In the genomic region with DNA sequence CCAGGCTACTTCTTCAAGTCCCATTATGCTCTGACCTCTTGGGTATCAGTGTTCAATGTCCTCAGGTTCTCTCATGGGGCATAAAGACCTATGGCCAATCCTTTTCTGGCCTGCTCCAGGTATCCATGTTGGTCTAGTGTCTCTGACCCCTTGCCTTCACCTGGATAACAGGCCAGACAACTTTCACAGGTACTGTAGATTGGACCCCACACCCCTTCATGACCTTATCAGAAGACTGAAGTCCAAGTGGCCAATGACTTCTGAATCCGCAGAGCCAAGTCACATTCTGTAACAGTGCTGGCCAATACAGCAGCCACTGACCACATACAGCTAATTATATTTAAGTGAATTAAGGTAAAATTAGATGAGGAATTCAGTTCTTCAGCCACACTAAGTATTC, we compare ENCODE assay signal across 20 mouse cellular contexts. TPM values are rescaled to one million over a fixed set of nuclear protein-coding genes. Genes with fewer than 3 reads are reported as not detected.
DNase-seq lines count a peak whose midpoint lies in the region; ATAC-seq and TF ChIP-seq lines count a peak whose summit lies in the region.
"Had no signal": no experiment of that assay in that cellular context is flagged by ENCODE, and none has a peak within 500 bp of the region (broad histone marks: within the 10 kb centered on the region; RNA-seq: fewer than 3 reads in every experiment).

No protein-coding gene starts in this region.

- H3K4me3 ChIP-seq in liver, adult 2 months (ENCODE audit: insufficient read depth, low read depth, low read length): no peak overlapping the region
- no peak overlapping the region for H3K4me3 ChIP-seq in liver, postnatal 0 days (ENCODE audit: low read depth, low read length)

- TF ChIP-seq EP300 in liver, postnatal 0 days (IDR thresholded peaks at IDR 0.05; ENCODE audit: low read depth): no peak

- no peaks in the 10 kb centered on the region for H3K9me3 ChIP-seq in liver, postnatal 0 days (ENCODE audit: low read length)
- H3K9me3 ChIP-seq: G1E had no signal

- ATAC-seq in liver, postnatal 0 days: no peak
- ATAC-seq: activated CD4-positive, CD25-positive, alpha-beta regulatory T cell, adult 4 months; CD4-positive, CD25-positive, alpha-beta regulatory T cell, adult 4 months; Patski had no signal

- peak overlapping the region; percentile 92 for H3K27ac ChIP-seq in liver, adult 2 months (replicated peaks; ENCODE audit: insufficient read depth, low read depth, low read length)
- no peak overlapping the region for H3K27ac ChIP-seq in liver, postnatal 0 days (ENCODE audit: low read depth)

- no peak overlapping the region for H3K4me2 ChIP-seq in liver, postnatal 0 days (ENCODE audit: low read depth, low read length)

- TF ChIP-seq POLR2A in liver, adult 2 months (IDR thresholded peaks at IDR 0.05; ENCODE audit: extremely low read depth, insufficient read depth, low read length): no peak

- H3K9ac ChIP-seq in liver, adult 2 months (ENCODE audit: low read depth, low read length): peak overlapping the region; percentile 69
- no peak overlapping the region for H3K9ac ChIP-seq in liver, postnatal 0 days (replicated peaks)

- 21% methylated on average over 1 of the region's 1 CpGs for whole genome bisulfite sequencing in liver, adult 2 months
- WGBS in liver, postnatal 0 days (ENCODE audit: insufficient replicate concordance): 95% methylated on average over 1 of the region's 1 CpGs

- H3K27me3 ChIP-seq in liver, adult 2 months (ENCODE audit: control insufficient read depth, insufficient read depth, low read length): no peaks in the 10 kb centered on the region
- no peaks in the 10 kb centered on the region for H3K27me3 ChIP-seq in liver, postnatal 0 days (ENCODE audit: insufficient read depth, low read length)
- H3K27me3 ChIP-seq: CH12.LX, Patski had no signal

- no peak for TF ChIP-seq CTCF in liver, adult 2 months (IDR thresholded peaks at IDR 0.05; ENCODE audit: low read depth, low read length)
- no peak for TF ChIP-seq CTCF in liver, postnatal 0 days (IDR thresholded peaks at IDR 0.05; ENCODE audit: low read depth)

- peaks cover 37% of the 10 kb centered on the region for H3K4me1 ChIP-seq in liver, adult 2 months (ENCODE audit: control insufficient read depth, insufficient read depth, low read length)
- peaks cover 4% of the 10 kb centered on the region; the same call in 1 of the 2 replicates for H3K4me1 ChIP-seq in liver, postnatal 0 days (ENCODE audit: insufficient read depth)

- DNase-seq in liver, adult 2 months (ENCODE audit: extremely low read depth, low read depth, low spot score): peak; percentile 96
- DNase-seq in liver, postnatal 0 days: no peak
- DNase-seq: adrenal gland, adult 2 months; adrenal gland, adult 8-10 months; adrenal gland, postnatal 10 days; adrenal gland, postnatal 14 days; adrenal gland, postnatal 25 days; adrenal gland, postnatal 36 days; B cell, adult 2 months; cerebellum, adult 11 months; cerebellum, adult 11-12 months; cerebellum, adult 18-20 months; cerebellum, adult 2 months had no signal

- no peaks in the 10 kb centered on the region for H3K79me2 ChIP-seq in liver, adult 2 months (ENCODE audit: control insufficient read depth, insufficient read depth, low read length)

- H3K36me3 ChIP-seq in liver, adult 2 months (ENCODE audit: control insufficient read depth, insufficient read depth, low read length): no peaks in the 10 kb centered on the region
- no peaks in the 10 kb centered on the region for H3K36me3 ChIP-seq in liver, postnatal 0 days (replicated peaks; ENCODE audit: insufficient read depth, low read length)
- H3K36me3 ChIP-seq: G1E had no signal

RNA-seq across cellular contexts. Expression of gene Poc1a, which starts 8.6 kb away (rescaled TPM):
- total RNA-seq in liver, adult 2 months (2014; rRNA removed): 1.8 and 3.2 TPM in 2 replicates
- 3.1 and 3.9 TPM in 2 replicates for polyA plus RNA-seq in liver, adult 2 months (2012; rRNA removed)
- polyA plus RNA-seq in liver, postnatal 0 days (2015; fragmentation: Nextera tagmentation; extraction: Ambion mirVana): 13.0 and 14.5 TPM in 2 replicates

RNA-seq across cellular contexts. Expression of gene Alas1, which starts 23.8 kb away (rescaled TPM):
- total RNA-seq in liver, adult 2 months (2014; rRNA removed): 270 and 285 TPM in 2 replicates
- 530 and 649 TPM in 2 replicates for polyA plus RNA-seq in liver, adult 2 months (2012; rRNA removed)
- polyA plus RNA-seq in liver, postnatal 0 days (2015; fragmentation: Nextera tagmentation; extraction: Ambion mirVana): 131 and 146 TPM in 2 replicates

RNA-seq across cellular contexts. Expression of gene Tlr9, which starts 49.9 kb away (rescaled TPM):
- total RNA-seq in liver, adult 2 months (2014; rRNA removed): 0.18 and 0.27 TPM in 2 replicates
- polyA plus RNA-seq in liver, adult 2 months (2012; rRNA removed): 0.37 and 0.61 TPM in 2 replicates
- polyA plus RNA-seq in liver, postnatal 0 days (2015; fragmentation: Nextera tagmentation; extraction: Ambion mirVana): 0.07 and 0.16 TPM in 2 replicates
- total RNA-seq: MEL had no signal
- polyA plus RNA-seq: C2C12; CD4-positive, CD25-positive, alpha-beta regulatory T cell, adult 4 months; G1E had no signal
